Mouse (Mus musculus) embryo, embryonic 9.5 days (tissue): Measurements from ENCODE around the gene Zfhx3.

Source experiments
- DNase-seq: peaks from one replicate; pipeline ENCODE4 v3.0.0-alpha.2; 2017; ENCODE audit errors: extremely low spot score

Gene Zfhx3

GRCm38 (mm10) chr8:108742465-108742864, 800.0 kb downstream of the Zfhx3 start:
- DNase-seq: no peak

GRCm38 (mm10) chr8:108743238-108743637, 800.8 kb downstream of the Zfhx3 start:
- no peak for DNase-seq

- no peak for DNase-seq
These were observed 803.1 kb downstream of the Zfhx3 start for GRCm38 (mm10) chr8:108745551-108745950.

GRCm38 (mm10) chr8:108748095-108748494, 805.7 kb downstream of the Zfhx3 start:
- DNase-seq: no peak

GRCm38 (mm10) chr8:108748851-108749376, 806.5 kb downstream of the Zfhx3 start:
- DNase-seq: no peak

- no peak for DNase-seq
These were observed 808.4 kb downstream of the Zfhx3 start for GRCm38 (mm10) chr8:108750806-108751205.

- DNase-seq: no peak
These were observed 812.1 kb downstream of the Zfhx3 start for GRCm38 (mm10) chr8:108754556-108754955.

- DNase-seq: no peak
These were observed 813.2 kb downstream of the Zfhx3 start for GRCm38 (mm10) chr8:108755400-108756325.

GRCm38 (mm10) chr8:108759511-108760330, 817.3 kb downstream of the Zfhx3 start:
- peak; percentile 75 for DNase-seq

- DNase-seq: no peak
These were observed 818.3 kb downstream of the Zfhx3 start for GRCm38 (mm10) chr8:108760745-108761144.

- peak; percentile 72 for DNase-seq
These were observed 820.1 kb downstream of the Zfhx3 start for GRCm38 (mm10) chr8:108762567-108762966.

- no peak for DNase-seq
These were observed 822.2 kb downstream of the Zfhx3 start for GRCm38 (mm10) chr8:108764403-108765194.

- DNase-seq: no peak
These were observed 823.7 kb downstream of the Zfhx3 start for GRCm38 (mm10) chr8:108766102-108766501.

GRCm38 (mm10) chr8:108768051-108768450, 825.6 kb downstream of the Zfhx3 start:
- no peak for DNase-seq

- no peak for DNase-seq
These were observed 827.9 kb downstream of the Zfhx3 start for GRCm38 (mm10) chr8:108770334-108770733.

GRCm38 (mm10) chr8:108773436-108773835, 831.0 kb downstream of the Zfhx3 start:
- no peak for DNase-seq

GRCm38 (mm10) chr8:108778063-108778462, 835.6 kb downstream of the Zfhx3 start:
- no peak for DNase-seq

GRCm38 (mm10) chr8:108778551-108778950, 836.1 kb downstream of the Zfhx3 start:
- DNase-seq: no peak

- DNase-seq: no peak
These were observed 838.3 kb downstream of the Zfhx3 start for GRCm38 (mm10) chr8:108780766-108781165.

GRCm38 (mm10) chr8:108781192-108781591, 838.7 kb downstream of the Zfhx3 start:
- no peak for DNase-seq

GRCm38 (mm10) chr8:108783155-108783554, 840.7 kb downstream of the Zfhx3 start:
- no peak for DNase-seq
